Mouse (Mus musculus): ENCODE data around the gene Plekhg1. TPM values are rescaled to one million over a fixed set of nuclear protein-coding genes. Genes with fewer than 3 reads are reported as not detected.

The Plekhg1 gene
- polyA plus RNA-seq, 1 experiment: 5.0 TPM

- no peak for DNase-seq
- Histone ChIP-seq H3K27me3 (replicated peaks; ENCODE audit: control insufficient read depth, insufficient read depth, low read length) (no peaks in the 10 kb centered on the region), H3K4me1 (ENCODE audit: control insufficient read depth, insufficient read depth, low read length) (no peaks in the 10 kb centered on the region; the same call in 1 of the 2 replicates), H3K27ac (ENCODE audit: insufficient read depth, low read depth, low read length) (no peak overlapping the region), H3K36me3 (ENCODE audit: control insufficient read depth, insufficient read depth, low read length) (no peaks in the 10 kb centered on the region), H3K4me3 (ENCODE audit: insufficient read depth, low read depth, low read length) (no peak overlapping the region)
- 34% methylated on average over 12 of the region's 12 CpGs for WGBS
- TF ChIP-seq CTCF (conservative IDR thresholded peaks at IDR 0.05; ENCODE audit: insufficient read depth, insufficient read length, low read depth, low read length): no peak
- no peak for TF ChIP-seq POLR2A (IDR thresholded peaks at IDR 0.05; ENCODE audit: low read depth, low read length)
Observed at GRCm38 (mm10) chr10:3863411-3864195, 123.4 kb downstream of the Plekhg1 start.

GRCm38 (mm10) chr10:3864196-3864540, 124.0 kb downstream of the Plekhg1 start:
- Histone ChIP-seq H3K4me3 (ENCODE audit: insufficient read depth, low read depth, low read length) (no peak overlapping the region), H3K27me3 (replicated peaks; ENCODE audit: control insufficient read depth, insufficient read depth, low read length) (no peaks in the 10 kb centered on the region), H3K4me1 (ENCODE audit: control insufficient read depth, insufficient read depth, low read length) (no peaks in the 10 kb centered on the region; the same call in 1 of the 2 replicates), H3K27ac (ENCODE audit: insufficient read depth, low read depth, low read length) (no peak overlapping the region), H3K36me3 (ENCODE audit: control insufficient read depth, insufficient read depth, low read length) (no peaks in the 10 kb centered on the region)
- TF ChIP-seq CTCF (conservative IDR thresholded peaks at IDR 0.05; ENCODE audit: insufficient read depth, insufficient read length, low read depth, low read length): no peak
- no peak for TF ChIP-seq POLR2A (IDR thresholded peaks at IDR 0.05; ENCODE audit: low read depth, low read length)
- DNase-seq: no peak
- 48% methylated on average over 6 of the region's 6 CpGs for WGBS

- H3K4me3 ChIP-seq (ENCODE audit: insufficient read depth, low read depth, low read length): no peak overlapping the region
- no peak overlapping the region for H3K27ac ChIP-seq (ENCODE audit: insufficient read depth, low read depth, low read length)
- TF ChIP-seq POLR2A (IDR thresholded peaks at IDR 0.05; ENCODE audit: low read depth, low read length): no peak
- no peak for TF ChIP-seq CTCF (conservative IDR thresholded peaks at IDR 0.05; ENCODE audit: insufficient read depth, insufficient read length, low read depth, low read length)
- H3K36me3 ChIP-seq (ENCODE audit: control insufficient read depth, insufficient read depth, low read length): no peaks in the 10 kb centered on the region
- H3K4me1 ChIP-seq (ENCODE audit: control insufficient read depth, insufficient read depth, low read length): no peaks in the 10 kb centered on the region; the same call in 1 of the 2 replicates
- H3K27me3 ChIP-seq (replicated peaks; ENCODE audit: control insufficient read depth, insufficient read depth, low read length): no peaks in the 10 kb centered on the region
- DNase-seq: no peak
Observed at GRCm38 (mm10) chr10:3867298-3867697, 127.1 kb downstream of the Plekhg1 start.

GRCm38 (mm10) chr10:3870828-3871227, 130.7 kb downstream of the Plekhg1 start:
- H3K4me3 ChIP-seq (ENCODE audit: insufficient read depth, low read depth, low read length): no peak overlapping the region
- DNase-seq: peak; percentile 82
- TF ChIP-seq POLR2A (IDR thresholded peaks at IDR 0.05; ENCODE audit: low read depth, low read length) (no peak), CTCF (conservative IDR thresholded peaks at IDR 0.05; ENCODE audit: insufficient read depth, insufficient read length, low read depth, low read length) (no peak)
- no peak overlapping the region for H3K27ac ChIP-seq (ENCODE audit: insufficient read depth, low read depth, low read length)
- no peaks in the 10 kb centered on the region for H3K27me3 ChIP-seq (replicated peaks; ENCODE audit: control insufficient read depth, insufficient read depth, low read length)
- H3K4me1 ChIP-seq (ENCODE audit: control insufficient read depth, insufficient read depth, low read length): no peaks in the 10 kb centered on the region
- no peaks in the 10 kb centered on the region for H3K36me3 ChIP-seq (ENCODE audit: control insufficient read depth, insufficient read depth, low read length)
- 34% methylated on average over 5 of the region's 5 CpGs for WGBS

GRCm38 (mm10) chr10:3873467-3873866, 133.3 kb downstream of the Plekhg1 start:
- Histone ChIP-seq H3K4me3 (ENCODE audit: insufficient read depth, low read depth, low read length) (no peak overlapping the region), H3K36me3 (ENCODE audit: control insufficient read depth, insufficient read depth, low read length) (no peaks in the 10 kb centered on the region), H3K27ac (ENCODE audit: insufficient read depth, low read depth, low read length) (no peak overlapping the region), H3K4me1 (ENCODE audit: control insufficient read depth, insufficient read depth, low read length) (no peaks in the 10 kb centered on the region), H3K27me3 (replicated peaks; ENCODE audit: control insufficient read depth, insufficient read depth, low read length) (no peaks in the 10 kb centered on the region)
- DNase-seq: no peak
- TF ChIP-seq CTCF (conservative IDR thresholded peaks at IDR 0.05; ENCODE audit: insufficient read depth, insufficient read length, low read depth, low read length) (no peak), POLR2A (IDR thresholded peaks at IDR 0.05; ENCODE audit: low read depth, low read length) (no peak)
- 89% methylated on average over 6 of the region's 6 CpGs for WGBS

- WGBS: 89% methylated on average over 4 of the region's 4 CpGs
- TF ChIP-seq CTCF (conservative IDR thresholded peaks at IDR 0.05; ENCODE audit: insufficient read depth, insufficient read length, low read depth, low read length): no peak
- TF ChIP-seq POLR2A (IDR thresholded peaks at IDR 0.05; ENCODE audit: low read depth, low read length): no peak
- Histone ChIP-seq H3K27ac (ENCODE audit: insufficient read depth, low read depth, low read length) (no peak overlapping the region), H3K4me3 (ENCODE audit: insufficient read depth, low read depth, low read length) (no peak overlapping the region), H3K36me3 (ENCODE audit: control insufficient read depth, insufficient read depth, low read length) (no peaks in the 10 kb centered on the region), H3K4me1 (ENCODE audit: control insufficient read depth, insufficient read depth, low read length) (no peaks in the 10 kb centered on the region), H3K27me3 (replicated peaks; ENCODE audit: control insufficient read depth, insufficient read depth, low read length) (no peaks in the 10 kb centered on the region)
- DNase-seq: no peak
Observed at GRCm38 (mm10) chr10:3877852-3878535, 137.8 kb downstream of the Plekhg1 start.

- 75% methylated on average over 2 of the region's 2 CpGs for WGBS
- Histone ChIP-seq H3K36me3 (ENCODE audit: control insufficient read depth, insufficient read depth, low read length) (no peaks in the 10 kb centered on the region), H3K4me1 (ENCODE audit: control insufficient read depth, insufficient read depth, low read length) (no peaks in the 10 kb centered on the region), H3K4me3 (ENCODE audit: insufficient read depth, low read depth, low read length) (no peak overlapping the region), H3K27ac (ENCODE audit: insufficient read depth, low read depth, low read length) (no peak overlapping the region), H3K27me3 (replicated peaks; ENCODE audit: control insufficient read depth, insufficient read depth, low read length) (no peaks in the 10 kb centered on the region; the same call in 1 of the 2 replicates)
- no peak for TF ChIP-seq POLR2A (IDR thresholded peaks at IDR 0.05; ENCODE audit: low read depth, low read length)
- DNase-seq: no peak
Observed at GRCm38 (mm10) chr10:3881179-3881578, 141.0 kb downstream of the Plekhg1 start.

Measured in kidney, adult 2 months (tissue).